Mouse (Mus musculus) hindbrain, embryonic 11.5 days (tissue): ENCODE data around the gene Sgca. TPM values are rescaled to one million over a fixed set of nuclear protein-coding genes. Genes with fewer than 3 reads are reported as not detected.

Source experiments
- ATAC-seq: fragments of 200-750 bp; cut with Nextera tagmentation; 2 replicates; pipeline ENCODE4 v1.8.0; 2017; ENCODE audit warnings: mild to moderate bottlenecking, moderate TSS enrichment, moderate library complexity; ENCODE audit not compliant: low FRiP score
- DNase-seq: peaks from one replicate; pipeline ENCODE4 v3.0.0-alpha.2; 2015; ENCODE audit warnings: low spot score
- H3K27ac ChIP-seq: fragments of 300-500 bp; sonication (generic); 2 replicates; pipeline ENCODE4 v1.5.1; 2014; ENCODE audit warnings: mild to moderate bottlenecking, low read depth, low read length
- H3K27me3 ChIP-seq: fragments of 300-500 bp; sonication (generic); 2 replicates; pipeline ENCODE4 v1.6.1; 2014; ENCODE audit warnings: mild to moderate bottlenecking, low read length, moderate library complexity, mixed read lengths; ENCODE audit not compliant: control insufficient read depth, insufficient read depth
- H3K36me3 ChIP-seq: fragments of 300-500 bp; sonication (generic); 2 replicates; pipeline ENCODE4 v1.6.1; 2014; ENCODE audit warnings: mild to moderate bottlenecking, low read length, moderate library complexity, mixed read lengths; ENCODE audit not compliant: control insufficient read depth, insufficient read depth
- H3K4me1 ChIP-seq: fragments of 300-500 bp; sonication (generic); replicated peaks from 2 replicates; pipeline ENCODE4 v1.6.1; 2014; ENCODE audit warnings: low read length, mixed read lengths; ENCODE audit not compliant: control insufficient read depth, insufficient read depth
- H3K4me2 ChIP-seq: fragments of 300-500 bp; sonication (generic); replicated peaks from 2 replicates; pipeline ENCODE4 v1.6.1; 2014; ENCODE audit warnings: mild to moderate bottlenecking, low read depth, low read length
- H3K4me3 ChIP-seq: fragments of 300-500 bp; sonication (generic); 2 replicates; pipeline ENCODE4 v1.5.1; 2014; ENCODE audit warnings: low read depth, low read length
- H3K9ac ChIP-seq: fragments of 300-500 bp; sonication (generic); 2 replicates; pipeline ENCODE4 v1.6.1; 2014; ENCODE audit warnings: low read depth, low read length
- H3K9me3 ChIP-seq: fragments of 300-500 bp; sonication (generic); 2 replicates; pipeline ENCODE4 v1.6.1; 2016; ENCODE audit warnings: low read length; ENCODE audit not compliant: control insufficient read depth
- WGBS: fragments of 180-500 bp; shearing (Covaris S2); extraction: QIAGEN DNeasy Blood & Tissue Kit; methylation state at CpG from one replicate; pipeline ENCODE4 v1.1.7; 2014; 5-methylcytosine and 5-hydroxymethylcytosine counted together
- polyA plus RNA-seq: library from polyadenylated mRNA; unstranded; fragments of >200 nt; fragmentation: Nextera tagmentation; extraction: Ambion mirVana; gene quantifications from 2 replicates; pipeline ENCODE4 v1.2.1, GENCODE M21; 2014

The Sgca gene
- polyA plus RNA-seq, 1 experiment from 2014 or later: 0.11 TPM

- H3K27ac ChIP-seq: no peak overlapping the region
- 77% methylated on average over 6 of the region's 6 CpGs for WGBS
These were observed 62.6 kb downstream of the Sgca start for GRCm38 (mm10) chr11:94913302-94914090.

More at GRCm38 (mm10) chr11:94913302-94914090, 62.6 kb downstream of the Sgca start:
- no peaks in the 10 kb centered on the region for H3K4me1 ChIP-seq
- no peaks in the 10 kb centered on the region for H3K27me3 ChIP-seq
- ATAC-seq (no peak), DNase-seq (no peak)
- no peaks in the 10 kb centered on the region for H3K36me3 ChIP-seq
- H3K9me3 ChIP-seq: no peaks in the 10 kb centered on the region
- H3K4me2 ChIP-seq: no peak overlapping the region
- H3K4me3 ChIP-seq: no peak overlapping the region
- no peak overlapping the region for H3K9ac ChIP-seq

Other genes with a start within 250 kb of the Sgca start
- gene Cdc34b, start 234.5 kb downstream of the Sgca start, polyA plus RNA-seq: 0.17 and 0.19 TPM in 2 replicates
- gene Tmem92, start 193.6 kb downstream of the Sgca start, polyA plus RNA-seq: not detected in 2 replicates
- gene Col1a1, start 40.1 kb downstream of the Sgca start, polyA plus RNA-seq: 122 and 135 TPM in 2 replicates
- not detected in 2 replicates for gene Hils1, start 8.7 kb downstream of the Sgca start, polyA plus RNA-seq
- gene Ppp1r9b, start 14.7 kb upstream of the Sgca start, polyA plus RNA-seq: 12.4 and 16.2 TPM in 2 replicates
- gene Samd14, start 33.6 kb upstream of the Sgca start, polyA plus RNA-seq: 46.1 and 47.6 TPM in 2 replicates
- gene Pdk2, start 65.0 kb upstream of the Sgca start, polyA plus RNA-seq: 12.5 and 13.0 TPM in 2 replicates
- 4.2 and 4.4 TPM in 2 replicates for gene Itga3, start 100.5 kb upstream of the Sgca start, polyA plus RNA-seq
- gene Dlx3, start 143.8 kb upstream of the Sgca start, polyA plus RNA-seq: 1.7 TPM in 2 replicates
- gene Dlx4, start 169.9 kb upstream of the Sgca start, polyA plus RNA-seq: 0.13 TPM in 1 of 2 replicates, not detected in the other